Mouse (Mus musculus) 3T3-L1 (cell line): ENCODE measurements around the gene Polr1c.

Experiments used
- DNase-seq: peaks from one replicate; pipeline ENCODE4 v3.0.0-alpha.2; 2015; ENCODE audit warnings: low read depth, low spot score

The Polr1c gene

DNA sequence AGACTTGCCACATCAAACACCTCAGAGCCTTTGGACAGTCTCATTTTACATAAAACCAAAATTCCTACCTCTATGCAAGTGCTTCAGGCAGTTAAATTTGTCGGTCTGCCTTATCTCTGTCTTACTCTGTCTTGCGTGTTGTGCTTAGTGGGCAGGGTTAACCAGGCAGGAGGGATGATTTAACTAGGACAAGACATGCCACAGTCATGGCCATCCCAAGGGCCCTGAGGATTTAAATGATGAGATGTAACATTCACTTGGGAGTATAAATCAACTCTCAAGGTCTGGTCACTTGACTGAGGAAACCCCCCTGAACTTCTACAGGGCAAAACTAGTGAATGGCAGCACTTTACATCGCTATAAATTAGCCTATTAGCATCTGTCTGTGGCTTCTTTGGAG, 26.3 kb downstream of the Polr1c start:
- no peak for DNase-seq

DNA sequence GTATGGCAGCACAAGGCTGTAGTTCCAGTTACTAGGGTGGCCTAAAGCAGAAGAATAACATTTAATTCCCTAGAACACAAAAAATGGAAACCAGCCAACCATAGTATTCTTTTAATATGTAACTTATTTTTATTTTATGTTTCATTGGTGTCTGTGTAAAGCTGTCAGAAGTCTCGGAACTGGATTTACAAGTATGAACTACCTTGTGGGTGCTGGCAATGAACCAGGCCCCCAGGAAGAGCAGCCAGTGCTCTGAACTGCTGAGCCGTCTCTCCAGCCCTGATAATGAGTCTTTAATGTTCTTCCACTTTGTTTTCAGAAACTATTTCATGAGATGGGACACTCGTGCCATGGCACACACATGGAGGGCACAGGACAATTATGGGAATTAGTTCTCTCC, 37.3 kb downstream of the Polr1c start:
- DNase-seq = no peak

DNA sequence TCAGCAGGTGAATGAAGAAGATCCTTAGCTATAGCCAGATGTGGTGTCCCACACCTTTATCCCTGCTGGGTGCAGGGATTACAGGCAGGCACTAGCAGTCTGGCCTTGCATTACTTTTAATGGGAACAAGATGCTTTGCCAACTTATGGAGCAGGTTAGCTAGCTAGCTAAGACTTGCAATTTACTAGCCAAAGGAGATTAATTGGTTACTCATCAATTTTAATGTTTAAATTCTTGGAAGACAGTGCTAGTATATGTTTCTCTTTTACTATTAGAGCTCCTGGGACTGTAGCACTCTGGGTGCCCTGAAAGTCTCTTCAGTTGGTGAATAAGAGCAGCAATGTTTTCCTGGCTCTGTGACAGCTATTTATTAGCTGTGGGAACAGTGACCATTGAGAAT, 41.2 kb downstream of the Polr1c start:
- no peak for DNase-seq

DNA sequence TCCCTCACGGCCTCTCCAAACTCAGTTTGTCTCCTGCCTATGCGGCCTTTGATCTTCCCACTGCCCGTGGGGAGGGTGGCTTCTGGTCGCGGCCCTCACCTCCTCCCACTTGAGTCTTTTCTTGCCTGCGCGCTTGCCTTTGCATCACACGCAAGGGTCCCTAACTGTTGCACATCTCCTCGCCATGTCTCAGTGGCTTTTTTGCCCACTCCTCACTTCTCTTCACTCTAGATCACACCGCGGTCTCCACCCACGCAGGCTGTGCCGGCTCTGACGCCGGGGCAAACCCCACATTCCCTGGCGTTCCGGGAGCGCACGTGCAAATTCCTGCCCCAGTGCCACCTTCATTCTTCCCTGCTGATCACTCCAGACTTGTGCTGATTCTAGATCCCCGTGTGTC, 44.8 kb downstream of the Polr1c start:
- DNase-seq = peak; percentile 65

DNA sequence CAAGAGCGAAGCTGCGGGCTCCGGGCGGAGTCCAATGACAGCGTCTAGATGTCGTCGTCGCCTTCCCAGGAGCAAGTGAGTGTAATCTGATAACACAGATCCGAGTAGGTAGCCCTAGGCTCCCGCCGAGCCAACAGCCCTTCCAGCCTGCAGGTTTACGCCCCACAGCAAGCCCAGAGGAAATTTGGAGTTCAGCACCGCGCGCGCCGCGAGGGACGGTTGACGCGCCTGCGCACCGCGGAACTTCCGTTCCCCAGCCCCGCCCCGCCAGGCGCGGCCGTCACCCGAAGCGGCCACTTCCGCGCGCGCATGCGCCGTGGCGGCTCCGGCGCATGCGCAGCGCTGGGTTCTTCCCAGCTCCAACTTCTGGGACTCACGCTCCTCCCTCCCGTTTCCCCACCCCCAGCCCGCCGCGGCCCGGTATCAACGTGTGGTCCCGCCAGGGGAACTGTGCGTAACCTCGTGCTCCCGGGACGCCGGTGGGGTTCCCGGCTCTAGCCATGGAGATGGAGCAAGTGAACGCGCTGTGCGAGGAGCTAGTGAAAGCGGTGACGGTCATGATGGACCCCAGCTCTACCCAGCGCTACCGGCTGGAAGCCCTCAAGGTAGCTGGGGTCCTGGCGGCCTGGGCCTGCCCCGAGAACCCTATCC, 45.3 kb downstream of the Polr1c start, which contains the start of the genes Polh and Xpo5:
Gene Polh (minus strand): TSS at position 225 of the 651 bp plus-strand sequence.
Gene Xpo5 (plus strand): TSS at position 362 of the 651 bp plus-strand sequence.
- peak; percentile 92 for DNase-seq

DNA sequence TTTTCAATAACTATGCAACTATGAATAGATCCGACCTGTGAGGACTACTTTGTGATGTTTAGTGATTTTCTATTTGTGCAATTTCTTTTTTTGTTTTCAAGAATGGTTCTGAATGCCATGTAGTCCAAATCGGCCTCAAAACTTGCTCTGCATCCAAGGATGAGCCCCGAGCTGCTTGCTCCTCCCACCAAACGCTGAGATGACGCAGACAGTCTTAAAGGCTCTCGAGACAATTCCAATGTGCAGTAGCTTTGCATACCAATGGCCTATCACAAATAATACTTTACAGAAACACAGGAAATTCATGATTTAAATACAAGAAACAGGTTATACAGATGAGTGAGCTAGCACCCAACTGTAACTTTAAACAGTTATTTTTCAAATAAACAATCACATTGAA, 46.7 kb downstream of the Polr1c start:
- peak; percentile 51 for DNase-seq
